Mouse (Mus musculus): ENCODE results near the gene Ddo.

- TF ChIP-seq FLI1 (IDR thresholded peaks at IDR 0.05; ENCODE audit: low read length) (no peak), GATA1 (IDR thresholded peaks at IDR 0.05; ENCODE audit: borderline replicate concordance, low read length) (no peak)
Observed at GRCm38 (mm10) chr10:40648776-40649175, 19.0 kb downstream of the Ddo start.

Data from megakaryocyte, embryonic 14.5 days (primary cell).